Mouse (Mus musculus) stomach, embryonic 16.5 days (tissue): Measurements from ENCODE around the gene Dnm1l. TPM values are rescaled to one million over a fixed set of nuclear protein-coding genes. Genes with fewer than 3 reads are reported as not detected.

Experiments used
- ATAC-seq: fragments of 200-750 bp; cut with Nextera tagmentation; 2 replicates; pipeline ENCODE4 v1.8.0; 2017; ENCODE audit warnings: moderate number of reproducible peaks, moderate TSS enrichment; ENCODE audit not compliant: insufficient read depth, low FRiP score
- H3K27ac ChIP-seq: fragments of 300-500 bp; sonication (generic); 2 replicates; pipeline ENCODE4 v1.5.1; 2014; ENCODE audit warnings: low read length
- H3K27me3 ChIP-seq: fragments of 300-500 bp; sonication (generic); 2 replicates; pipeline ENCODE4 v1.6.1; 2014; ENCODE audit warnings: low read length, control low read depth, mixed read lengths; ENCODE audit not compliant: control insufficient read depth, insufficient read depth
- H3K36me3 ChIP-seq: fragments of 300-500 bp; sonication (generic); 2 replicates; pipeline ENCODE4 v1.6.1; 2014; ENCODE audit warnings: low read length; ENCODE audit not compliant: control insufficient read depth, insufficient read depth
- H3K4me1 ChIP-seq: fragments of 300-500 bp; sonication (generic); 2 replicates; pipeline ENCODE4 v1.6.1; 2014; ENCODE audit warnings: low read length, control low read depth, mixed read lengths; ENCODE audit not compliant: control insufficient read depth, insufficient read depth
- H3K4me2 ChIP-seq: fragments of 300-500 bp; sonication (generic); 2 replicates; pipeline ENCODE4 v1.6.1; 2014; ENCODE audit warnings: low read depth, low read length, mixed read lengths
- H3K4me3 ChIP-seq: fragments of 300-500 bp; sonication (generic); replicated peaks from 2 replicates; pipeline ENCODE4 v1.5.1; 2014; ENCODE audit warnings: mild to moderate bottlenecking, low read length
- H3K9ac ChIP-seq: fragments of 300-500 bp; sonication (generic); 2 replicates; pipeline ENCODE4 v1.6.1; 2014; ENCODE audit warnings: low read length
- H3K9me3 ChIP-seq: fragments of 300-500 bp; sonication (generic); replicated peaks from 2 replicates; pipeline ENCODE4 v1.6.1; 2016; ENCODE audit warnings: low read length, control low read depth; ENCODE audit not compliant: control insufficient read depth
- WGBS: fragments of 180-500 bp; shearing (Covaris S2); extraction: QIAGEN DNeasy Blood & Tissue Kit; methylation state at CpG from one replicate; pipeline ENCODE4 v1.1.7; 2014; 5-methylcytosine and 5-hydroxymethylcytosine counted together
- polyA plus RNA-seq: library from polyadenylated mRNA; unstranded; fragments of >200 nt; fragmentation: Nextera tagmentation; extraction: Ambion mirVana; gene quantifications from 2 replicates; pipeline ENCODE4 v1.2.1, GENCODE M21; 2015

The Dnm1l gene
- polyA plus RNA-seq, 1 experiment from 2014 or later = 59.0 TPM

DNA sequence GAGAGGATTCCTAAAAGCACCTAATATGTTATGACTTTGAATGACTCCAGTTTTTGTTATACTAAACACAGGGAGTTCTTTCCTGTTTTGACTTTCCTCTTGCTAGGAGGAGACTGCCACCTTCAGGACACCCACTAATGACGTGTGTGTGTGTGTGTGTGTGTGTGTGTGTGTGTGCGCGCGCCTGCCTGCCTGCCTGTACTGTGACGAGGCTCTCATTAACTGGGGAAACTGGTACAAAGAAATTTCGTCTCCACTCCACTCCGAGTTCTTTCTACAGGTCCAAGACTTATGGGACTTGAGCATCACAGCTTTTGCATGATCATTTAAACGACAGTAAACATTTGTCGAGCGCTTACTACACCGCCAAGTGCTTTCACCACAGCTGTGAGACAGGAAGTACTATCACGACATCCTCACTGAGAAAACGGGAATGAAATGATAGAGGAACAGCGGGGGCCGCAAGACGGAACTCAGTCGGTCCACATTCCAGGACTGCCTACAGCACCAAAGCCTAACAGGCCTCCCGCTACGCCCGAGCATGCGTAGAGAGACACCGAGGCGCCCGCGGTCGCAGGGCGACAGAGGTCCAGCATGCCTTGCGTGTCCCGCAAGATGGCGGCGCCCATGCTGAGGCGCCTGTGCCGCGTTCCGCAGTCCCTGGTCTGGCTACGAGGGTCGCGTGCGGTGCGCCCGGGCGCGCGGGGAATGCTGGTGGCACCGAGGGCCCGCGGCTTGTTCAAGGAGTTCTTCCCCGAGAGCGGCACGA lies 56.2 kb downstream of the Dnm1l start, which contains the start of gene Yars2:
TSS of gene Yars2 (plus strand) at position 597 of the 769 bp plus-strand sequence.
- 0% methylated on average over 50 of the region's 50 CpGs for WGBS
- ATAC-seq = peak; percentile 99

DNA sequence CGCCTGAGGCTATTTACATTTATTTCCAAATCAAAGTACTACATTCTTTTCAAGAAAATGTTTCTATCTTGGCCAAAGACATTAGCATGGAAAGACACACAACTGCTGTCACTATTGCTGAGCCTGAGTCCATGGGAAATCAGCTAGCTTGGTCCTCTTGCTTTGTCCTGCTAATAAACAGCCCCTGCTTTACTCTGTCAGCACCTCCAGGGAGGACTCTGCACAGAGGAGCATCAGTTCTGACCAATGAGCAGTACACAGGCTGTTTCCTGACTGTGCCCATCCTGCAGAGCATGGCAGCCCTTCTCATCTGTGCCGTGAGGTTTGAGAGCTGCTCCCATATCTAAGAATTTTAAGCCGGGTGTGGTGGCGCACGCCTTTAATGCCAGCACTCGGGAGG lies 85.0 kb downstream of the Dnm1l start:
- Histone ChIP-seq H3K9me3 (no peaks in the 10 kb centered on the region), H3K27ac (no peak overlapping the region), H3K36me3 (no peaks in the 10 kb centered on the region), H3K4me1 (no peaks in the 10 kb centered on the region), H3K4me2 (no peak overlapping the region), H3K4me3 (no peak overlapping the region), H3K27me3 (no peaks in the 10 kb centered on the region), H3K9ac (no peak overlapping the region)
- no peak for ATAC-seq
- 85% methylated on average over 6 of the region's 6 CpGs for WGBS

More for the DNA sequence above, 56.2 kb downstream of the Dnm1l start, which contains the start of gene Yars2:
- H3K27me3 ChIP-seq = no peaks in the 10 kb centered on the region
- peak within 1 kb of the TSS; percentile 78 for H3K4me2 ChIP-seq
- no peaks in the 10 kb centered on the region for H3K9me3 ChIP-seq
- H3K36me3 ChIP-seq = peaks cover 4% of the 10 kb centered on the region; the same call in 1 of the 2 replicates
- peaks cover 14% of the 10 kb centered on the region for H3K4me1 ChIP-seq
- peak within 1 kb of the TSS; percentile 94 for H3K9ac ChIP-seq
- peak within 1 kb of the TSS; percentile 97 for H3K27ac ChIP-seq
- peak within 1 kb of the TSS; percentile 95 for H3K4me3 ChIP-seq

DNA sequence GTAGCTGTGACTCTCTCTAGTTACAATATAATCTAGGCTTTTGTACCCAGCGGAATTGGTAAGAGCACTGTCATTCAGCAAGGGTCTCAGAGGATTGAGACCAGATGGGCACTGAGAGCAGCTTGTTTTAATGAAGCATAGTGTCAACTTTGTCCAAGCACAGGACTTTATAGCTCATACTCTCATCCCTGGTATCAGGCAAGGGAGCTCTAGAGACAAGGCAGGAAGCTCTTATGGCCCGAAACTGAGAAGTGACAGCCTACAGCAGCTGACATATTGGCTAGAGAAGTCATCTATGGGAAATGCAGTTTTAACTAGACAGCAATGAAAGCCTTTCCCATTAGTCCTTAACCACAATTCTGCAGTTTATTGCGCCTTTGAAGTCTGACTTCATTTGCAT lies 85.8 kb downstream of the Dnm1l start:
- Histone ChIP-seq H3K27ac (no peak overlapping the region), H3K36me3 (no peaks in the 10 kb centered on the region), H3K9me3 (no peaks in the 10 kb centered on the region), H3K4me1 (no peaks in the 10 kb centered on the region), H3K4me3 (no peak overlapping the region), H3K4me2 (no peak overlapping the region), H3K27me3 (no peaks in the 10 kb centered on the region), H3K9ac (no peak overlapping the region)
- 78% methylated on average over 3 of the region's 3 CpGs for WGBS
- ATAC-seq = no peak

DNA sequence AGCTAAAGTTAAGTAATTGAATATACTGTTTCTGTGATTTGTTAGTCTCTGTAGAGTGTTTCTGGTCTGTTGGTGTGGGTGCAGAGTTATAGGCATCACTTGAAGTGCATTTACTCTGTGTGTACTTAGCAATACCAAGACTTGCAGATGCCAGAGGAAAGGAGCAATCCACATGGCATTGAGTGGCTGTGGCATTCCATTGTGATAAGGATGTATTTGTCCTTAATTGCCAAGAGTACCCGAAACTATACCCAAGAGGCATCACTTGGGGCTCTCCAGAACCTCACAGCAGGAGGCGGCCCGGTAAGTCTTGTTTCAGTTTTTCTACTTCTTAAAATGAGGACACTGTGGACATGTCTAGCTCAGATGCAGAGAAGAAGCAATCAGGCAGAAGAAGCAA lies 96.3 kb downstream of the Dnm1l start:
- no peak overlapping the region for H3K27ac ChIP-seq
- H3K27me3 ChIP-seq = no peaks in the 10 kb centered on the region
- H3K4me1 ChIP-seq = no peaks in the 10 kb centered on the region
- H3K9ac ChIP-seq = no peak overlapping the region
- H3K4me2 ChIP-seq = no peak overlapping the region
- H3K9me3 ChIP-seq = no peaks in the 10 kb centered on the region
- no peak for ATAC-seq
- H3K4me3 ChIP-seq = no peak overlapping the region
- WGBS = 86% methylated on average over 3 of the region's 3 CpGs
- no peaks in the 10 kb centered on the region for H3K36me3 ChIP-seq

Other genes starting within 250 kb of the Dnm1l start
- 12.0 and 13.6 TPM in 2 replicates for gene Pkp2, start 145.6 kb downstream of the Dnm1l start, polyA plus RNA-seq
- gene Yars2, start 56.0 kb downstream of the Dnm1l start, polyA plus RNA-seq = 21.8 and 28.8 TPM in 2 replicates
- gene Fgd4, start 241.6 kb upstream of the Dnm1l start, polyA plus RNA-seq = 10.3 and 11.5 TPM in 2 replicates